Mouse (Mus musculus): ENCODE measurements around the gene Pou3f1.

- no peak for TF ChIP-seq CTCF (conservative IDR thresholded peaks at IDR 0.05; ENCODE audit: low read length)
- no peak for TF ChIP-seq POU5F1 (IDR thresholded peaks at IDR 0.05; ENCODE audit: borderline replicate concordance, low read length)
Measured at GRCm38 (mm10) chr4:124670232-124670631, 13.6 kb downstream of the Pou3f1 start.

Measured in E14TG2a.4 (cell line).